Mouse (Mus musculus): ENCODE results near the gene Rrp1.

DNA sequence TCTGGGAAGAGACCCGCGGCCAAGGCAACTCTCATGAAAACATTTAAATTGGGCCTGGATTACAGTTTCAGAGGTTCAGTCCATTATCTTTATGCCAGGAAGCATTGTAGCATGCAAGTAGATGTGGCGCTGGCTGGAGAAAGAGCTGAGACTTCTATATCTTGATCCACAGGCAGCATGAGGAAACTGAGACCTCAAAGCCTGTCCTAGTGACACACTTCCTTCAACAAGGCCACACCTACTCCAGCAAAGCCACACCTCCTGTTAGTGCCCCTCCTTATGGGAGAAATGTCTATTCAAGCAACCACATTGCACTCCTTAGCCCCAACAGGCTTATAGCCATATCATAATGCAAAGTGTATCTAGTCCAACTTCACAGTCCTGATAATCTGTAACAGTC, 9.8 kb upstream of the Rrp1 start:
- TF ChIP-seq CTCF (IDR thresholded peaks at IDR 0.05; ENCODE audit: borderline replicate concordance, insufficient read depth, low read depth, low read length) (no peak), POLR2A (IDR thresholded peaks at IDR 0.05; ENCODE audit: borderline replicate concordance, insufficient read depth, low read length) (no peak)
